Mouse (Mus musculus): ENCODE measurements around the gene Efcab9. TPM values are rescaled to one million over a fixed set of nuclear protein-coding genes. Genes with fewer than 3 reads are reported as not detected.

Efcab9 gene
- polyA plus RNA-seq, 1 experiment from 2014 or later: 0.55 TPM

- WGBS: 33% methylated on average over 3 of the region's 3 CpGs
- Histone ChIP-seq H3K4me3 (no peak overlapping the region), H3K9me3 (no peaks in the 10 kb centered on the region), H3K4me2 (replicated peaks) (no peak overlapping the region), H3K27ac (replicated peaks) (no peak overlapping the region), H3K9ac (replicated peaks) (no peak overlapping the region), H3K27me3 (no peaks in the 10 kb centered on the region), H3K36me3 (no peaks in the 10 kb centered on the region), H3K4me1 (peaks cover 7% of the 10 kb centered on the region)
- no peak for ATAC-seq (replicated peaks)
These were observed 11.0 kb upstream of the Efcab9 start for GRCm38 (mm10) chr11:32542687-32543411.

GRCm38 (mm10) chr11:32542181-32542580 is 10.3 kb upstream of the Efcab9 start:
- Histone ChIP-seq H3K27ac (replicated peaks) (no peak overlapping the region), H3K9me3 (no peaks in the 10 kb centered on the region), H3K4me2 (replicated peaks) (no peak overlapping the region), H3K9ac (replicated peaks) (no peak overlapping the region), H3K4me3 (no peak overlapping the region), H3K36me3 (no peaks in the 10 kb centered on the region), H3K4me1 (peaks cover 13% of the 10 kb centered on the region), H3K27me3 (no peaks in the 10 kb centered on the region)
- WGBS: 93% methylated on average over 4 of the region's 4 CpGs
- ATAC-seq (replicated peaks): no peak

GRCm38 (mm10) chr11:32540463-32540862 is 8.6 kb upstream of the Efcab9 start:
- no peak overlapping the region for H3K27ac ChIP-seq (replicated peaks)
- ATAC-seq (replicated peaks): no peak
- H3K4me2 ChIP-seq (replicated peaks): no peak overlapping the region
- H3K36me3 ChIP-seq: no peaks in the 10 kb centered on the region
- H3K9me3 ChIP-seq: no peaks in the 10 kb centered on the region
- no peak overlapping the region for H3K4me3 ChIP-seq
- 87% methylated on average over 6 of the region's 6 CpGs for WGBS
- no peak overlapping the region for H3K9ac ChIP-seq (replicated peaks)
- no peaks in the 10 kb centered on the region for H3K27me3 ChIP-seq
- peaks cover 6% of the 10 kb centered on the region; the same call in 1 of the 2 replicates for H3K4me1 ChIP-seq

GRCm38 (mm10) chr11:32539717-32540116 is 7.8 kb upstream of the Efcab9 start:
- 89% methylated on average over 7 of the region's 7 CpGs for WGBS
- ATAC-seq (replicated peaks): no peak

GRCm38 (mm10) chr11:32538846-32539245 is 7.0 kb upstream of the Efcab9 start:
- Histone ChIP-seq H3K4me1 (peaks cover 15% of the 10 kb centered on the region), H3K9me3 (no peaks in the 10 kb centered on the region), H3K27ac (replicated peaks) (no peak overlapping the region), H3K36me3 (no peaks in the 10 kb centered on the region), H3K27me3 (no peaks in the 10 kb centered on the region), H3K4me2 (replicated peaks) (no peak overlapping the region), H3K4me3 (no peak overlapping the region), H3K9ac (replicated peaks) (no peak overlapping the region)
- WGBS: 93% methylated on average over 4 of the region's 4 CpGs
- no peak for ATAC-seq (replicated peaks)

More at GRCm38 (mm10) chr11:32539717-32540116, 7.8 kb upstream of the Efcab9 start:
- Histone ChIP-seq H3K4me1 (peaks cover 8% of the 10 kb centered on the region; the same call in 1 of the 2 replicates), H3K27ac (replicated peaks) (no peak overlapping the region), H3K36me3 (no peaks in the 10 kb centered on the region), H3K4me2 (replicated peaks) (no peak overlapping the region), H3K9me3 (no peaks in the 10 kb centered on the region), H3K4me3 (no peak overlapping the region), H3K27me3 (no peaks in the 10 kb centered on the region), H3K9ac (replicated peaks) (no peak overlapping the region)

- Histone ChIP-seq H3K36me3 (no peaks in the 10 kb centered on the region), H3K27me3 (no peaks in the 10 kb centered on the region), H3K4me2 (replicated peaks) (no peak overlapping the region), H3K9ac (replicated peaks) (no peak overlapping the region), H3K27ac (replicated peaks) (no peak overlapping the region), H3K9me3 (no peaks in the 10 kb centered on the region), H3K4me1 (peaks cover 19% of the 10 kb centered on the region), H3K4me3 (no peak overlapping the region)
- no peak for ATAC-seq (replicated peaks)
- WGBS: 72% methylated on average over 6 of the region's 6 CpGs
These were observed 6.6 kb upstream of the Efcab9 start for GRCm38 (mm10) chr11:32538435-32538834.

- 7% methylated on average over 7 of the region's 7 CpGs for WGBS
- H3K27ac ChIP-seq (replicated peaks): no peak overlapping the region
- no peak overlapping the region for H3K4me3 ChIP-seq
- no peaks in the 10 kb centered on the region for H3K27me3 ChIP-seq
- H3K4me1 ChIP-seq: peaks cover 25% of the 10 kb centered on the region
- H3K4me2 ChIP-seq (replicated peaks): no peak overlapping the region
- H3K9ac ChIP-seq (replicated peaks): no peak overlapping the region
- ATAC-seq (replicated peaks): no peak
- no peaks in the 10 kb centered on the region for H3K9me3 ChIP-seq
- H3K36me3 ChIP-seq: no peaks in the 10 kb centered on the region
These were observed 5.1 kb upstream of the Efcab9 start for GRCm38 (mm10) chr11:32536954-32537353.

- Histone ChIP-seq H3K36me3 (no peaks in the 10 kb centered on the region), H3K4me3 (no peak overlapping the region), H3K9ac (replicated peaks) (no peak overlapping the region), H3K4me1 (peaks cover 28% of the 10 kb centered on the region), H3K27me3 (no peaks in the 10 kb centered on the region), H3K9me3 (no peaks in the 10 kb centered on the region), H3K27ac (replicated peaks) (no peak overlapping the region), H3K4me2 (replicated peaks) (no peak overlapping the region)
- 95% methylated on average over 4 of the region's 4 CpGs for WGBS
- no peak for ATAC-seq (replicated peaks)
These were observed 3.8 kb upstream of the Efcab9 start for GRCm38 (mm10) chr11:32535646-32536045.

GRCm38 (mm10) chr11:32534453-32535075 is 2.7 kb upstream of the Efcab9 start:
- H3K9ac ChIP-seq (replicated peaks): no peak overlapping the region
- H3K27me3 ChIP-seq: no peaks in the 10 kb centered on the region
- H3K4me3 ChIP-seq: no peak overlapping the region
- H3K4me2 ChIP-seq (replicated peaks): no peak overlapping the region
- peaks cover 28% of the 10 kb centered on the region for H3K4me1 ChIP-seq
- H3K9me3 ChIP-seq: no peaks in the 10 kb centered on the region
- WGBS: 76% methylated on average over 7 of the region's 7 CpGs
- H3K27ac ChIP-seq (replicated peaks): no peak overlapping the region
- H3K36me3 ChIP-seq: no peaks in the 10 kb centered on the region
- no peak for ATAC-seq (replicated peaks)

GRCm38 (mm10) chr11:32533482-32534261 is 1.8 kb upstream of the Efcab9 start:
- peaks cover 28% of the 10 kb centered on the region for H3K4me1 ChIP-seq
- H3K27ac ChIP-seq (replicated peaks): no peak overlapping the region
- H3K4me3 ChIP-seq: peak overlapping the region; percentile 71
- WGBS: 2% methylated on average over 24 of the region's 24 CpGs
- peak overlapping the region; percentile 96 for H3K4me2 ChIP-seq (replicated peaks)
- no peaks in the 10 kb centered on the region for H3K27me3 ChIP-seq
- no peaks in the 10 kb centered on the region for H3K36me3 ChIP-seq
- peak; percentile 35 for ATAC-seq (replicated peaks)
- H3K9me3 ChIP-seq: no peaks in the 10 kb centered on the region
- peak overlapping the region; percentile 57 for H3K9ac ChIP-seq (replicated peaks)

GRCm38 (mm10) chr11:32532765-32533481 is 1.0 kb upstream of the Efcab9 start, which contains the start of gene Stk10:
Gene Stk10 (plus strand): TSS chr11:32533305.
- under 1% methylated on average over 71 of the region's 82 CpGs for WGBS
- H3K4me3 ChIP-seq: peak within 1 kb of the TSS; percentile 71
- H3K36me3 ChIP-seq: no peaks in the 10 kb centered on the region
- peak; percentile 94 for ATAC-seq (replicated peaks)
- H3K9me3 ChIP-seq: no peaks in the 10 kb centered on the region
- H3K4me1 ChIP-seq: peaks cover 28% of the 10 kb centered on the region
- peak within 1 kb of the TSS; percentile 57 for H3K9ac ChIP-seq (replicated peaks)
- H3K27me3 ChIP-seq: no peaks in the 10 kb centered on the region
- no peak within 1 kb of the TSS for H3K27ac ChIP-seq (replicated peaks)
- peak within 1 kb of the TSS; percentile 96 for H3K4me2 ChIP-seq (replicated peaks)
